Mouse (Mus musculus) limb, embryonic 14.5 days (tissue): ENCODE measurements around the gene Tekt2. TPM values are rescaled to one million over a fixed set of nuclear protein-coding genes. Genes with fewer than 3 reads are reported as not detected.

Experiments
- ATAC-seq: fragments of 200-750 bp; cut with Nextera tagmentation; 2 replicates; pipeline ENCODE4 v1.8.0; 2017; ENCODE audit warnings: low read depth, moderate number of reproducible peaks, moderate TSS enrichment; ENCODE audit not compliant: low FRiP score
- DNase-seq: peaks from one replicate; pipeline ENCODE4 v3.0.0-alpha.2; 2015; ENCODE audit warnings: low spot score
- H3K27ac ChIP-seq: fragments of 300-500 bp; sonication (generic); replicated peaks from 2 replicates; pipeline ENCODE4 v1.5.1; 2014; ENCODE audit warnings: low read depth, mild to moderate bottlenecking, low read length, moderate library complexity, mixed read lengths
- H3K27me3 ChIP-seq: fragments of 300-500 bp; sonication (generic); 2 replicates; pipeline ENCODE4 v1.6.1; 2014; ENCODE audit warnings: low read length, mixed read lengths; ENCODE audit not compliant: control insufficient read depth, insufficient read depth
- H3K36me3 ChIP-seq: fragments of 300-500 bp; sonication (generic); 2 replicates; pipeline ENCODE4 v1.6.1; 2014; ENCODE audit warnings: mild to moderate bottlenecking, low read length, moderate library complexity, mixed read lengths; ENCODE audit not compliant: control insufficient read depth, insufficient read depth
- H3K4me1 ChIP-seq: fragments of 300-500 bp; sonication (generic); 2 replicates; pipeline ENCODE4 v1.6.1; 2014; ENCODE audit warnings: antibody characterized with exemption, low read length, mixed read lengths; ENCODE audit not compliant: control insufficient read depth, insufficient read depth
- H3K4me2 ChIP-seq: fragments of 300-500 bp; sonication (generic); replicated peaks from 2 replicates; pipeline ENCODE4 v1.6.1; 2014; ENCODE audit warnings: low read depth, mild to moderate bottlenecking, low read length, moderate library complexity; ENCODE audit not compliant: severe bottlenecking
- H3K4me3 ChIP-seq: fragments of 300-500 bp; sonication (generic); replicated peaks from 2 replicates; pipeline ENCODE4 v1.5.1; 2014; ENCODE audit warnings: low read length
- H3K9ac ChIP-seq: fragments of 300-500 bp; sonication (generic); 2 replicates; pipeline ENCODE4 v1.6.1; 2014; ENCODE audit warnings: mild to moderate bottlenecking, low read depth, low read length, moderate library complexity; ENCODE audit not compliant: severe bottlenecking
- H3K9me3 ChIP-seq: fragments of 300-500 bp; sonication (generic); 2 replicates; pipeline ENCODE4 v1.6.1; 2016; ENCODE audit warnings: low read length; ENCODE audit not compliant: control insufficient read depth
- POLR2A ChIP-seq: fragments of 200-500 bp; IDR thresholded peaks from 2 replicates; pipeline ENCODE4 v1.8.0; 2012; ENCODE audit warnings: inconsistent platforms, mild to moderate bottlenecking, moderate library complexity, borderline replicate concordance; ENCODE audit not compliant: insufficient read depth, insufficient read length; ENCODE audit errors: extremely low read depth
- WGBS: fragments of 180-500 bp; shearing (Covaris S2); extraction: QIAGEN DNeasy Blood & Tissue Kit; methylation state at CpG from one replicate; pipeline ENCODE4 v1.1.7; 2014; 5-methylcytosine and 5-hydroxymethylcytosine counted together
- polyA plus RNA-seq, 2 experiments: library from polyadenylated mRNA; depleted of rRNA in 1 of 2; stranded (reverse) in 1 of 2; unstranded in 1 of 2; fragments of >200 nt; fragmentation: Nextera tagmentation in 1 of 2; extraction: Ambion mirVana in 1 of 2; gene quantifications; 2 replicates each; pipeline versions ENCODE4 v1.2.1 to v1.2.3; 2012 to 2014

Gene Tekt2
- polyA plus RNA-seq (2012; rRNA removed) (48.9 and 52.5 TPM in 2 replicates), polyA plus RNA-seq (2014; fragmentation: Nextera tagmentation; extraction: Ambion mirVana) (14.4 and 18.7 TPM in 2 replicates)

GRCm38 (mm10) chr4:126325281-126325861, at the start of gene Tekt2:
Gene Tekt2, minus strand, starts transcription at chr4:126325688.
- Histone ChIP-seq H3K36me3 (no peaks in the 10 kb centered on the region), H3K27ac (peak within 1 kb of the TSS; percentile 63), H3K27me3 (no peaks in the 10 kb centered on the region), H3K9ac (peak within 1 kb of the TSS; percentile 28), H3K9me3 (no peaks in the 10 kb centered on the region), H3K4me3 (peak within 1 kb of the TSS; percentile 20), H3K4me1 (peaks cover 28% of the 10 kb centered on the region), H3K4me2 (peak within 1 kb of the TSS; percentile 44)
- no peak for TF ChIP-seq POLR2A
- ATAC-seq (peak; percentile 41), DNase-seq (peak; percentile 54)
- WGBS: 4% methylated on average over 23 of the region's 23 CpGs

GRCm38 (mm10) chr4:126371497-126371896, 46.0 kb upstream of the Tekt2 start:
- no peak overlapping the region for H3K9ac ChIP-seq
- H3K27me3 ChIP-seq: no peaks in the 10 kb centered on the region
- no peaks in the 10 kb centered on the region for H3K9me3 ChIP-seq
- H3K4me2 ChIP-seq: no peak overlapping the region
- DNase-seq: peak; percentile 7
- no peak overlapping the region for H3K4me3 ChIP-seq
- 0 out of 2 replicates have a peak overlapping the region, but pooled peaks have one; percentile 8 for H3K27ac ChIP-seq
- H3K36me3 ChIP-seq: peaks cover 26% of the 10 kb centered on the region
- whole genome bisulfite sequencing: 81% methylated on average over 9 of the region's 9 CpGs
- TF ChIP-seq POLR2A: no peak
- H3K4me1 ChIP-seq: no peaks in the 10 kb centered on the region
- no peak for ATAC-seq

DNA sequence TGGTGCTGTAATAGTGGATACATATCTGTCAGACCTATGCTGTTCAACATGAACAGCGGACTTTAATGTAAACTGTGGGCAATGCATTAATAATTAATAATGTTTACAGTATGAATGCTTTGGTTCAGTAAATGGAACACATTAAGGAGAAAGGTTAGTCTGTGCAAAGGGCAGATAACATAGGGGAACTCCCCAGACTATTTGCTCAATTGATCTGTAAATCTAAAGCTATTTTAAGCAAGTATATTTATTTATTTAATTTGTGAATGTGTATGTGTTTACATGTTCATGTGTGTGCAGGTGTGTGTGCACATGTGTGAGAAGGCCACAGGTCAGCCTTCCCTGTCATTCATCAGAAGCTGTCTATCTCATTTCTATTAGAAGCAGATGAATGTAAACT, 34.6 kb upstream of the Tekt2 start:
- Histone ChIP-seq H3K27ac (no peak overlapping the region), H3K27me3 (no peaks in the 10 kb centered on the region), H3K9me3 (no peaks in the 10 kb centered on the region), H3K9ac (no peak overlapping the region), H3K36me3 (peaks cover 36% of the 10 kb centered on the region), H3K4me2 (no peak overlapping the region), H3K4me1 (no peaks in the 10 kb centered on the region), H3K4me3 (no peak overlapping the region)
- DNase-seq (no peak), ATAC-seq (no peak)
- no peak for TF ChIP-seq POLR2A
- 97% methylated on average over 1 of the region's 1 CpGs for WGBS

DNA sequence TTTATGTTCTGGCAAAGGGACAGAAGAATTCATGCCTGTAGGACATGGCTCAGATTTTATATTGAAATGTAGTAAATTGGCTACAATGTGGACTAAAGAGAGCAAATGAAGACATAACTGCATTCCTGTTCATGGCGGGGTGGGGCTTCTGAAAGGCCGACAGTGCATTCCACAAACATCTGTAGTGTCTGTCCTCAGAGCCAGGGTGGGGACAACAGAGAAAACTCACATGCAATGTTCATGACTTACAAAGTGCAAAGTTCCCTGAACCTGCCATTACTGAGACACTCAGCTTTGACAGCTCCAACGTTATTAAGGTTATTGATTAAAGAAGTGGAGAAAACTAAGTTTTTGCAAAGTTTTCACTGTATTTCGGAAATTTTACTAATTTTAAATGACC, 18.0 kb upstream of the Tekt2 start:
- no peak overlapping the region for H3K4me2 ChIP-seq
- H3K27me3 ChIP-seq: no peaks in the 10 kb centered on the region
- H3K9ac ChIP-seq: no peak overlapping the region
- peaks cover 40% of the 10 kb centered on the region for H3K36me3 ChIP-seq
- no peak overlapping the region for H3K4me3 ChIP-seq
- H3K9me3 ChIP-seq: no peaks in the 10 kb centered on the region
- H3K27ac ChIP-seq: no peak overlapping the region
- WGBS: 71% methylated on average over 4 of the region's 4 CpGs
- H3K4me1 ChIP-seq: no peaks in the 10 kb centered on the region
- TF ChIP-seq POLR2A: no peak
- DNase-seq (no peak), ATAC-seq (no peak)

DNA sequence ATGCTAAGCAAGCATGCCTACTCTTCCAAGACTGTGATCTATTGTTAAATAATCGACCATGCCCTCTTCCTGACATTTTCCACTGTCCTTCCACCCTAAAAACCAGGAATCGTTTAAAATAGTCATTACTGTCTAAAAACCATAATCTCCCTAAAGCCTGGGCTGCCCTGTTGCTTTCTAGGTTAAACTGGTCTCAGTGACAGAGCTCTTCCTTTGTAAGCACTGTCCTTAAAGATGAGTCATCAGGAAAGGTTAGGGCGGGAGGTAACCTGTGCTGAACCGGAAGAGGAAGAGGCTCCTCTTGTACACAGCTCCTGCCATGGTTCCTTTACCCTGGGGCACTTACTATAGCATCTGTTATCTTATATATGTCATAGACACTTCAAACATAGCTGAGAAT, 14.0 kb upstream of the Tekt2 start:
- no peak overlapping the region for H3K4me3 ChIP-seq
- no peak for ATAC-seq
- 51% methylated on average over 4 of the region's 4 CpGs for WGBS

More for the DNA sequence above, 14.0 kb upstream of the Tekt2 start:
- H3K27me3 ChIP-seq: no peaks in the 10 kb centered on the region
- H3K4me2 ChIP-seq: no peak overlapping the region
- no peaks in the 10 kb centered on the region for H3K9me3 ChIP-seq
- no peaks in the 10 kb centered on the region for H3K4me1 ChIP-seq
- H3K9ac ChIP-seq: no peak overlapping the region
- DNase-seq: no peak
- no peak overlapping the region for H3K27ac ChIP-seq
- peaks cover 14% of the 10 kb centered on the region for H3K36me3 ChIP-seq
- TF ChIP-seq POLR2A: no peak
